Mouse (Mus musculus): ENCODE measurements around the gene Cd55.
A peak's percentile ranks its signal among the peaks of the same experiment; 100 is the strongest.
"Not testable (repeated sequence)": the region's sequence is repeated elsewhere in the genome, so short reads cannot be mapped to it uniquely, and the experiment has no call there.

The Cd55 gene

DNA sequence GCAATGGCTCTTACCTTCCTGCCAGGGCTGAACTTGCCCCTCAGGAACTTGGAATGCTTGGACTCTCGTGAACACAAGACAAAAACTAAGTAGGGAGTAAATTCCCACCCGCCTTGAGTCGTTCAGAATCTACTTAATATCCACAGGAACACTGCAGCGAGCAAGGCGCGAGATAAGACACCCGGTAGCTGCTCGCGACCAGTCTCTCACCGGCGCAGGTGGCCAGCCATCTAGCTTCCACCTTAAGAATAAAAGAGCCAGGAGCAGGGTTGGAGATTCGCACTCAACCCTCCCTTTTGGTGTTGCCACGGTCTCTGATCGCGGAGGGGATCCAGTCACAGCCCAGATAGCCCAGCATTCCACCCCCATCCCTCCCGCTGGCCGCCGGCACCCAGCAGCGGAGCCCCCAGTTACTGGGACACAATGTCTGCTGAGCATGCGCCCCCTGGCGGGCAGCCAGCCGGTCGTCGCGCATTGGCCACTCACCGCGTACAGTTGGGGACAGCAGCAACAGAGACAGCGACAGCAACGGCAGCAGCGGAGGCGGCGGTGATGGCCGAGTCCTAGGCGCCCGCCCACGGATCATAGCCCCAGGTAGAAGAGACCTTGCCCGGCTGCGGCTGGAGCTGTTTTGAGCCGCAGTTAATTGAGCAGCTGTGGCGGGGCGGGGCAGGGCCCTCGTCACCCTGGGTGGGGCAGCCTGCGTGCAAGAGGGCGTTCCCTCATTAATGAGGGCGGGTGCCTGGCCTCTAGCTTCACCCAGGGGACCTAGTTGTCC, at the start of gene Cd55:
TSS of gene Cd55 (minus strand) at position 661 of the 778 bp plus-strand sequence.
- DNase-seq (ENCODE audit: low read depth, low spot score): peak; percentile 83

DNA sequence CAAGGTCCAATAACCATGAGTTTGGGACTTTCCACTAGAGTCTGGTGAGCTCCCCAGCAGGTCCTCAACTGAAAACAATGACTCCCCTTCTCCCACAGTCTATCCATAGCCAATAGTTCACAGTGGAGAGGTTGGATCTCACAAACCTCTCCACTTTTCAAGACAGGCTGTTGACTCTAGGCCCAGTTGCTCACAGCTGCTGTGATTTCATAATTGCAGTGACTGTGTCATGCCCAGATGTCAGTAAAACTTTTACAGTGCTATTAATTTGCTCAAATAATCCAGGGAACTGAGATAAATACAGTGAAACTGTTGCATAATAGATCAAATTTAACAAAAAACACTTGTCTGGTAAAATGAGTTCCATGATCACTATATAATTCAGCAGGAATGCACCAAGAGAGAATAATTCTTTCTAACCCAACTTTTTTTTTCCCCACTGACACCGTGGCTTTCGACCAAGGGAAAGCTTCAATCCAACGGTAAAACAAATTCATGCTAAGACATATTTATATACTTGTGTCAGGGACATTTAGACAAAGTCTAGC, 49.4 kb upstream of the Cd55 start:
- DNase-seq (ENCODE audit: low read depth, low spot score): no peak

DNA sequence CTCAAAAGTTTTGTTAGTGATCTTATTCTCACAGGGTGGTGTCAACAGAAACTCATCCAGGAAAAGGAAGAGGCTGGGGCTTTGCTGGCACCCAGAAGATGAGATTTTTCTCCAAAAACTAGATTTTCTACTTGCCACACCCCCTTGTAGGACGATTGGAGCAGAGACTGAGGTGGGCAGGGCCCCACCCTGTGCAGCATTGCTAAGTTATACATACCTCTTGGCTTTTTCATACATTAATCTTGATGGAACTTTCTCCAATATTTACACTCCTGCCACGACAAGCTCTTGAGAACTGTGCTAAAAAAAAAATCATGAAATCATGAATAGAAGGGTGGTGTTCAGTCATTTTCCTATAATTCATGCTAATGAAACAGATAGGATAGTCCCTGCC, 46.4 kb upstream of the Cd55 start:
- no peak for DNase-seq (ENCODE audit: low read depth, low spot score)

DNA sequence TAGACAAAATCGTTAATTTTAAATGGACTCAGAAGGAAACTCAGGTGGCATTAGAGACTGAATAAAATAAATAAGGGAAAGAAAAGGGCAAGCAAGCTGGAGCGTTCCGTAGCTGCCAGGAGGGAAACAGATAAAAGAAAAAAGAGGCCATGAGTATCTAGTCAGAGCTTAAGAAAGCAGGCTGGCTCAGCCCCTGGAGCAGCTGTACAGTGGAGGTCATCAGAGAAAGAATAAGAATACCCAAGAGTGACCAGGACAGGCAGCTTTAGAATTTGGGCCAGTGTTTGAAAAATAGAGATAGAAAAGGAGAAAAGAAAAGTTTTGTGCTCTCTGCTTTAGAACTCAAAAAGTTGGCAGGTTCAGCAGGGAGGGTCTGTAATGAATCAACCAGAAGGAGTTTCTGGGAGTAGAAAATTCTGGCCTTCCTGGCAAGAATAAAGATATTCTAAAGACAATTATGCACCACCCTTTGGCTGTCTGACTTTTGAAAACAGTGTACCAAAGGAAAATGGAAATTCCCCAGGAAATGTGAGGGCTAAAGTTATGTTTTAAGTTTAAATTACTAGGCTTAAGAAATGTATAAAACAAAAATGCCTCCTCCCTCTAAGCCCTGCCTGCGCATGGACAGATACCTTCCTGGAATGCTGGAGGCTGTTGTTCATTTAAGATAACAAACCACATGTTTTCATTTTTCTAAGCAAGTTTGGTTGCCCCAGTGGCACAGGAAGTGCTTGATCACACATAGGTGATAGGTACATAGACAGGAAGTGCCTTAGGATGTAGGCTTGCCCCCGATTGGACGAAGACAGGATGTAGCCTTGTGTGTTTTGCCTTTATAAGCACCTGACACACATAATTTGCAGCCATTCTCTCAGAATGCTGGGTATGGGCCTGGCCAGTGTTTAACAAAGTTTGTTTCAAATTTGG, 45.7 kb upstream of the Cd55 start:
- DNase-seq (ENCODE audit: low read depth, low spot score): no peak

DNA sequence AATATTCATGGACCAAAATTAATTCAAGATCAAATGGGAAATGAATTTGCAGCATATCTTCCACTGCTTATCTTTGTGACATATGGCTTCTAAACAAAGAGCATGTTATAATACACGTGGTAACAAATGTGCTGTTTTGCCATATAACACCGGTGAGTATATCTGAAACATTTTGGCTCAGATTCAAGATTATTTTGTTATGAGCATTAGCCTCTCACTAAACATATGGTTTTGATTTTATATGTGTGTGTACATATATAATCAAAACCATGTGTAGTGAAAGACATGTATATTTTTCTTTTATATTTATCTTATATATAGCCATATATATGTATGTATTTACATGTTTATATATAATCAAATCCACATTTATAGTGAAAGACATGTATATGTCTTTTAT, 44.9 kb upstream of the Cd55 start:
- DNase-seq (ENCODE audit: low read depth, low spot score): no peak

DNA sequence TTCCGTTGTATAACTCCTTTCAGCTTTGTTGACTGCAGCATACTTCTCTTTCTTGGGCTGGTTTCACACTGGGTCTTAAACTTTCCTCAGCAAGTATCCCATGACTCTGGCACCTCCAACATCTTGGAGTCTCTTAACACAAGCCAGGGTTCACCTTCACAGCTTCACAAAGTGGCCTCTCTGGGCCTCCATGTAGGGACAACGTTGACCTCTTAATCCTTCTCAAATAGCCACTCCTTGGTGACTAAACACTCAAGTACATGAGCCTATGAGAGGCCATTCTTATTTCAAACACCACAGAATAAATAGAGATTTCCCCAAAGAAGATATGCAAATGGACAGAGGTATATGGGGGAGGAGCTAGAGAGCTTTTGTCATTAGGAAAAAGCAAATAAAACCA, 37.4 kb upstream of the Cd55 start:
- DNase-seq (ENCODE audit: low read depth, low spot score): no peak

DNA sequence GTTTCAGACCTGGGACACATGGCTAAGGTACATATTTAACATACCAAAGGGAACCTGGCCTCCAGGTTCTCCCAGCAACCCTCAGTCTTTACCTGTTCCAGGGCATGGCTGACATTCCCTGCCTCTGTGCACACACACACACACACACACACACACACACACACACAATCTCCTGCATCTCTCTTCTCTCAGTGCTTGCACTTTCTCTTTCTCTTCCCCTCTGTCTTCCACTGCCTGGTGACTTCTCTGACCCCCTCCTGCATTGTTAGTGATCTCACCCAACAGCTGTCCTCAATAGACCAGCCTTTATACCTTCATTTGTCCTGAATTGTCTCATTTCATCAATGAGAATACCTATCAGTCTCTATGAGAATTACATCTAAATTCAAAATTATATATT, 35.8 kb upstream of the Cd55 start:
- no peak for DNase-seq (ENCODE audit: low read depth, low spot score)

DNA sequence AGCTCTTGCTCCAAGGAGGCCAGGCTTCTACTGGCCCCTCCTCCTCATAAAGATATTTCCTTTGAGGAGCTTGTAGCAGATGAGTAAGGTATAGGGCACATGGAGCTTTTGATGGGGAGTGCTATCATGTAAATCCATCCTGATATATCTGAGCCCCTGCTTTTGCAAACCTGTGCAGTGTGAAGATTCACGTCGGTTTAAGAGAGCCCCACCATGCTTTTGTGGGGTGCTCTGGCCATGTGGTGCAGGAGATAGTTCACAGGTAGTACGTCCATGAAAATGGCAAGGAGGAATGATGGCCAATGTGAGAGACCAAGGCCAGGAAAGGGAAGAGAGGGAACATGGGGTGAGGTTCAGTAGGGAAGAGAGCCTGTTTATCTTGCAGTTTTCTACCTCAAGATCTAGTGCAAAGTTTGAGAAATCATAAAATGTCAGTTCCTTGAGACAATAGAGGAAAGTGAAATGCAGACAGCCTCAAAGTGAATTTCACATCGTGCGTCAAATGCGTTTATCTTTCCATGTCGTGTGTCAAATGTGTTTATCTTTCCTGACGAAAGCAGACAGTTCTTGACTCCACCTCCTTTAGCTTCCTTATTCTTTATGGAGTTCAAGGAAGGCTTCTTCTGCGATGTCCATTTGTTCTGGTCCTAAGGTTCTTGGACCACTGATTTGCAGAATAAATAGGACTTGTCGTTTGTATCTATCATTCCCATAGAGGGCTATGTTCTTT, 24.4 kb upstream of the Cd55 start:
- no peak for DNase-seq (ENCODE audit: low read depth, low spot score)

DNA sequence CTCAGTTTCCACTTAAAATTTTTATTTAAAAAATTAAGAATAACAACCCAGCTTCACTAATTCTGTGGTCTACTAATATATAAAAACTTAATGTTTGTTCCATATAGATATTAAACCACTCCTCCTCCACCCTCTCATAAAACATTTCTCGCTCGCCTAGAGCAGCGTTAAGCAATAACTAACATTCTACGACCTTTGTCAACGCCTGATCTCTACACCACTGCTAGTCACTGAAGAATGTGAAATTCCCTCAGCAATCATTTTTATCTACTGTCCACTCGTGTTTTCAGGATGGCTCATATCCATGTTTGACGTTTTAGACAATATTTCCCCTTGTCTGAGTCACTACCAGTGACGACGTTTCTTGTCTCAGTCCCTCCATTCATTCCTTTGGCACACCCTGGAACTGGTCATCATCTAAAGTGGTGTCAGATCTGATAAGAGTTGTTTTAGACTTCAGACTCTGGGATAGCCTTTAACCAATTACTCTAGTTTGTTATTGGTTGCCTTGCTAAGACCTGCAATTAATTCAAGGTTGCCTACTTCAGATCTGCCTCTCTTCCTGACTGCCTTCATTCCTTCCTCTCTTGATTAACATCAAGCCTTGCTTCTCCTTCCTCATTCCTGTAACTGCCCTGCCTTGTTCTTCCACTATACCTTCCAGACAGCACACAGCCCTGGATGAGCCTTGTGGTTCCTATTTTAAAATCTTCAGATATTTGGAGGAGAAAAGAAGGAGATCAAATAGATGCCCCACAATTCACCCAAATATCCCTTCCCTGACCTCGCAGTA, 23.5 kb upstream of the Cd55 start:
- DNase-seq (ENCODE audit: low read depth, low spot score): no peak

DNA sequence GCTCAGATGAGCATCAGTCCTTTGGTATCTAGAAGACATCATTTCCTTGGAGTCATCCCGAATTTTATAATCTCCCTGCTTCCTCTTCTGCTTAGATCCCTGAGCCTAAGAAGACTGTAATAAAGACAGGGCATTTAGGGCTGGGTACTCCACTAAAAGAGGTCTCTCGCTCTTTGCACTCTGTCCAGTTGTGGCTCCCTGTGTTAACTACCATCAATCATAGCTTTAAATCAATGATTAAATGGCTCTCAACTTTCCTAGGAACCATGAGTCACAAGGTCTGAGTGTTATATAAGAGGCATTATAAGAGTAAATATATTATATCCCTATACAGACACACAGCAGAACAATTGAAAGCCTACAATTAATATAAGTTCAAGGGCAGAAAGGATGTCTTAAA, 22.8 kb upstream of the Cd55 start:
- DNase-seq (ENCODE audit: low read depth, low spot score): no peak

DNA sequence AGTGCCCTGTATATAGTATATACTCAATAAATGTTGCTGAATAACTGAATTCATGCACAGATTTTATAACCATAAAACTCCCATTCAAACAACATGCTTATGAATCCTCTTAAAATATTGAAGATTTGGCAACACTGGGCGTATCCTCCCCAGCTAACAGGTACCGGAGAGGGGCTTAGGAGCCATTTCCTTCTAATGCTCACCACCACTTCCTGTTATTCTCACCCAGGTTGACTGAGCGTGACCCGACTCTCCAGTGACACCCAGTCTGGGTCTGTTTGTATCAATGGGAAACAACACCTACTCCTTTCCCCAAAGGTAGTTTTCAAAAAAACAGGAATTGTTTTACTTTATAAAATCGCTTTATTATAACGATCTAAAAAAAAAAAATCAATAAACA, 12.4 kb upstream of the Cd55 start:
- no peak for DNase-seq (ENCODE audit: low read depth, low spot score)

DNA sequence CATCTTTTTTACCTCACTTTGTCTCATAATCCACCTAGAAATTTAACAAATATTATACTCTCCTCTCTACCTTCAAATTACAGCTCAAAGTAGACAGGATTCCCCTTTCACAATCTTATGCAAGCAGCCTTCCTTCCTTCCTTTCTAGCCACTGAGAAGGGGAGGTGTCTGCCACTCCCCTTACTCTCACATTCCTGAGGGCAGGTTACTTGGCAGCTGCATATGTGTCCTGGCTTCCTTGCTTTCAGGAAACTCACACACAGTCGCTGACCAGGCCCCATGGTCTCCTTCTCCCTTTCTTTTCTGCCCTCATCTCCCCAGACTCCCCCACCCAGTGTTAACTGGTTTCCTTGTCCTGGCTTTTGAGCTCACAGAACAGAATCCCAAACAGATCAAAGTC, 11.7 kb upstream of the Cd55 start:
- no peak for DNase-seq (ENCODE audit: low read depth, low spot score)

DNA sequence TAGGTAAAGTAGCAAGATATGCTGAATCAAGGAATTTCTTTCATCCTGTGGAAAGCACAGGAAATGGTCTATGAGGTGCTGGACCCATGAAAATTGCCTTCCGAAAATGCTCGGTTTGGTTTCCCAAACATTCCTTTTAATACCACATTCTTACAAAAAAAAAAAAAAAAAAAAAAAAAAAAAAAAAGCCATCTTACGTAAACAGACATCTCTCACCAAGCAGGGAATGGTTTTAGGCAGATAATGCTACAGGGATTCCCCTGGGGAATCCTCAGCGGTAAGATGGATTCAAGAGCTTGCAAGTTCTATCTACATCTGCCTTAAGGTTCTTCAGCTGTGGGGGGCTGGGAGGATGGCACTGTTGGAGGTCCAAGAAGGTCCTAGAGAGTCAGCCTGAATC, 7.5 kb upstream of the Cd55 start:
- DNase-seq (ENCODE audit: low read depth, low spot score): no peak

DNA sequence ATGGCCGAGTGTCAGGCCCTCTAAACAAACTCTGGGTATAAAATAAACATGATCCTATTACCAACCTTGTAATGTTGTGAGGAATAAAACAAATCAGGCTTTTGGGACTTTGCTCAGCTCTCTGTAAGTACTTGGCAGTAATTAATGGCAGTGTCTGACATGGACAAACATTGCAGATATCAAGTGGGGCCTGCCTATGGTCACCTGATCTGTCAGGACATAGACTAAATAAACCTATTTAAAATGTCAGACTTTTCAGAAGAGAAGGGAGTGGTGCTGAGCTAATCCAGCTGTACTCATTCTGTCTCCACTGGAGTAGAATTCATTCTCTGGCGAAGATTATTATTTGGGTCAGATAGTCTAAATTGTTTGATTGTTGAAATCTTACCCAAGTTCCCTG, 4.9 kb upstream of the Cd55 start:
- DNase-seq (ENCODE audit: low read depth, low spot score): no peak

DNA sequence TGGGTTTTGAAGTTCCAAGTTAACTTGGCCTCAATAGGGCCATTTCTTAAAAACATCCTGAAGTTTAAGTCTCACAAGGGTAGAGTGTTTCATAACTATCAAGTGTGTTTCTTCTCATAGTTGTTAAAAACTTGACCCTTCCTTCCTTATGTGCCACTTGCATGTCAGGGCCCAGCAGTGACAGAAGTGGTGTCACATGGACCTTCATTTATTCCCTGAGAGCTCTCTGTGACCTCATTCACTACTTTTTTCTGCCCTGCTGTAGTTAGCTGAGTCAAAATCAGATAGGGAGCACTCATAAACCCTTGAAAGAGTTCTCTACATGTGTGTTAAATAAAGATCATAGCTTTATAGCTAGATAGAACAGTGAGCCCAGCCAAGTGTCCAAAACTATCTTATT, 1.6 kb upstream of the Cd55 start:
- no peak for DNase-seq (ENCODE audit: low read depth, low spot score)

DNA sequence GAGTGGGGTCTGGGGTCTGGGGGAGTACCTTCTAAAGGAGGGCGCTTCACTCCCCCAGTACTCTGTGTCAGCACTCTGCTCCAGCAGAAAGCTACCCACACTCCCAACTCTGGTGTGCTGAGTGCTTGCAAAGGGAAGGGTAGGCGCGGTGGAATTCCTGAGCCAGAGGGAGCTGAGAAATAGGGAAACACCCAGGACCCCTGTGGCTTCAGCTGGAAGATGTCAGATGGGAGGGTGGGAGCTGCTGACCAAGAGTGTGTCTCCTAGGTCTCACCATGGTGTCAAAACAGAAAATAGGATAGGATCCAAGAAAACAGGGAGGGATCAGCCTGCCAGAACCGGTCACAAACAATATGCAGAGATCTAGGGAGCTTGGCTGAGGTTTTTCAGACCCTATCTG, 323 bp upstream of the Cd55 start:
- peak; percentile 50 for DNase-seq (ENCODE audit: low read depth, low spot score)

DNA sequence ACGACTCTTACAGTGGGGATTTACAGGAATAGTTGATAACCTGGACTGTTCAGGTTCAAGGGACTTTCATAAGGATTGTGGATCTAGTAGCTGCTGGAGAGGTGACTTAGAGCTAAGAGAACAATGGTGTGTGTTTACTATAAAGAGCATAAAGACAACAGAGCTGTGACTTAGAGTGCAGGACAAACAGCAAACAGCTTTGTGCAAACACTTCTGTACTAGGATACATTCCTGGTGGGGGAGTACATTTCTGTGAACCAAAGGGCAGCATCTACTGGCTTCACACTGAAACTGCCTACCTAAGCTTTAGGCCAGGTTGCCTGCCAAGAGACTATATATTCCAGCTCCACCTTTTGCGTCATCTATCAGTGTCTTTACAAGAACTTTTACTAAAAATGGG, 7.4 kb downstream of the Cd55 start:
- DNase-seq (ENCODE audit: low read depth, low spot score): no peak

DNA sequence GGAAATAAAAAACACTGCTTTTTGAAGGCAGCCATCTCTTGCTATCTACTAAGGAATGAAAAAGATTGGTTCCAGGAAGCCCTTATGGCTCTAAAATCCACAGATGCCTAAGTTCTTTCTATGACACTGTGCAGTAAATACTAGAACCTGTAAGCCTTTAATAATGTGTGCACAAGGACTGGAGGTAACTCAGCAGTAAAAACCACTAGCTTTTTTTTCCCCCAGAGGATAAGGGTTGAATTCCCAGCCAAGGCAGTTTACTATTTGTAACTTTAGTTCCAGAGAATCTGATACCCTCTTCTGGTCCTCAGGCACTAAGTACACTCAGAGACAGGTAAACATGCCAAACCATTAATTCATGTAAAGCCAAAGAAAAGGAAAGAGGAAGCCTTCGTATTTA, 19.6 kb downstream of the Cd55 start:
- not testable (repeated sequence) for DNase-seq (ENCODE audit: low read depth, low spot score)

DNA sequence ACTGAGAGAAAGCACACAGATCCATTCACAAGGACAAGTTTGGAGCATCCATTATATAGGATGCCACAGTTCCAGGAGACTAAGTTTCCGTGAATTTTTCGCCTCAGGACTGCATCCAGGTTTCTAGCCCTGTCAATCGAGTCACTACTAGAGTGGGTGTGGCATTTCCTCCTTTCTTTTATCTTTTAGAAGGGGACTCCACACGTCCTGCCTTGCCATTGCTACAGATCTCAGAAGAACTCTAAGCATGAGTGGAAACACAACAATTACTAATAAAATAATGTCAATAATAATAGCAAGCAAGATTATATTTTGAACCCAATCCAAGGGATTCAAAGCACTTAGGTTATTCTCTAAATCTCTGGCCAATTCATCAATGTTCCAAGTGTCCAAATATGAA, 31.6 kb downstream of the Cd55 start:
- DNase-seq (ENCODE audit: low read depth, low spot score): no peak

DNA sequence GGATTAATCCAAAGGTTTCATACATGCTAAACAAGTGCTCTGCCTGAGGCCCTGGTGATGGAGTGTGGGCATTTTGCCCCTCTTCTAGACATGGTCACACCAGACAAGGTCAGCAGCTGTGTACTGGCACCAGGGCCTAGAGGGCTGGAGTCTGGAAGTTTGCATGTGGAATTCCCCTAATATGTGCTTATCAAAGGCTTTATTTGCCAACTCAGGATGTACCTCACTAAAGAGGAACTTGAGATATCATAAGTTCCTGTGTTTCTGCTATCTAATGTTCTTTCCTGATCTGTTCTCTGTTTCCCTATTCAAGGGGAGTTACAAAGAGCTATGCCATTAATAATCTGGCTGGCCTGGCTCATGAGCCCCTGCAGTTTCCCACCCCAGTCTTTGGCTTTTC, 33.9 kb downstream of the Cd55 start:
- not testable (repeated sequence) for DNase-seq (ENCODE audit: low read depth, low spot score)

DNA sequence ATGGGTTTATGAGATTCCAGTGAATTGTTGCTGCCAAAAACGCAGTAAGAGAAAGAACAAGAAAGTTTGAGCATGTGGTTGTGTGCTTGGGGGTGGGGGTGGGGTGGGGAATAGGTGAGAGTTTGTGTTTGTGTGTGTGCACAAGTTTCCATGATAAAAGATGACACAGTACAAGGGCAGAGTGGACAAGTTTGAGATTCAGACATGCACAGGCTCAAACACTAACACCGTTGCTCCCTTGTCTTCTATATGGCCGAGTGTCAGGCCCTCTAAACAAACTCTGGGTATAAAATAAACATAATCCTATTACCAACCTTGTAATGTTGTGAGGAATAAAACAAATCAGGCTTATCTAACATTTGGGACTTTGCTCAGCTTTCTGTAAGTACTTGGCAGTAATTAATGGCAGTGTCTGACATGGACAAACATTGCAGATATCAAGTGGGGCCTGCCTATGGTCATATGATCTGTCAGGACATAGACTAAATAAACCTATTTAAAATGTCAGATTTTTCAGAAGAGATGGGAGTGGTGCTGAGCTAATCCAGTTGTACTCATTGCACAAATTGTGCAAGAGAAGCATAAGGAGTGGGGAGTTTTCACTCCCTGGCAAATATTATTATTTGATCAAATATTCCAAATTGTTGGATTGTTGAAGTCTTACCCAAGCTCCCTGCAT, 35.2 kb downstream of the Cd55 start:
- DNase-seq (ENCODE audit: low read depth, low spot score): not testable (repeated sequence)

Measured in brain, adult 2 months (tissue).